Mouse (Mus musculus): ENCODE measurements around the gene Sertad2.

GRCm38 (mm10) chr11:20649477-20649876, 106.4 kb downstream of the Sertad2 start:
- TF ChIP-seq CTCF (IDR thresholded peaks at IDR 0.05; ENCODE audit: low read depth) (no peak), EP300 (IDR thresholded peaks at IDR 0.05; ENCODE audit: low read depth) (no peak)
